Mouse (Mus musculus): Measurements from ENCODE around the gene Gm10271.

GRCm38 (mm10) chr10:116944144-116944543 lies 28.3 kb downstream of the Gm10271 start:
- TF ChIP-seq FLI1 (IDR thresholded peaks at IDR 0.05; ENCODE audit: low read length) (no peak), GATA1 (IDR thresholded peaks at IDR 0.05; ENCODE audit: borderline replicate concordance, low read length) (no peak)

Data from megakaryocyte, embryonic 14.5 days (primary cell).